Mouse (Mus musculus) mesoderm, embryonic 11.5 days (tissue): ENCODE results near the gene Pde4d.

Experiments used
- DNase-seq: peaks from one replicate; pipeline ENCODE4 v3.0.0-alpha.2; 2012; ENCODE audit warnings: low read depth, low spot score

The Pde4d gene

DNA sequence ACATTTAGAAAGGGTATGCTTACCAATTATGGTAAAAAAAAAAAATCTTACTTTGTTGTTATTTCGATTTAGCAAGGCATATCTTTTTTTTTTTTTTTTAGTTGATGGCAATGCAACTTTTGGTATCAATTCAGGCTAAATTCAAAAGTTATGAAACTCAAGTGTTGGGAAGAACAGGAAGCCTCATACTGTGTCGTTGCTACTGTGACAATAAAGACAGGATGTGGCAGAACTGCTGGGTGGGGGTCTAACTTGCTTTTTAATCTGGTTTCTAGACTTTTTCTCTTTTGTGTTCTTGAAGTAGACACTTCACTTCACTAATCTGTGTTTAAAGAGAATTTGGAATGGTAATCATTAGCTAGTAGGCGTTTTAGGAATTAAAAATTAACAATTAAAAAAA is 147.2 kb downstream of the Pde4d start:
- DNase-seq = no peak

DNA sequence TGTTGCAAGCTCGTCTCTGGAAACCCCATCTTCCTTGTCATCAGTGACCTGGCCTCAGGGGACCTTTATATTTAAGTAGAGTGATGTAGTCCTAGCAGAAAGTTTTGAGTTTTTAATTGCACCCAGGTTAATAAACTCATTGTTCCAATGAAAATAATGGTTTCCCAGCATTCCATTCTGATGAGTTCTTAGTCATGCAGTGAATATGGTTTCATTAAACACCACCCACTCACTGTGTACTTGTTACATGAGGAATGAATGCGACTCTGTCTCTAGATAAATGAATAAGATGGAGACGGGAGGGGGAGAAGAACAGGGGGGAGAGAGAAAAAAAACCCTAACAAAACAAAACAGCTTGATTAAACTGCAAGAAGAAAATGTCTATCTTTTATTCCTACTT is 148.9 kb downstream of the Pde4d start:
- no peak for DNase-seq

DNA sequence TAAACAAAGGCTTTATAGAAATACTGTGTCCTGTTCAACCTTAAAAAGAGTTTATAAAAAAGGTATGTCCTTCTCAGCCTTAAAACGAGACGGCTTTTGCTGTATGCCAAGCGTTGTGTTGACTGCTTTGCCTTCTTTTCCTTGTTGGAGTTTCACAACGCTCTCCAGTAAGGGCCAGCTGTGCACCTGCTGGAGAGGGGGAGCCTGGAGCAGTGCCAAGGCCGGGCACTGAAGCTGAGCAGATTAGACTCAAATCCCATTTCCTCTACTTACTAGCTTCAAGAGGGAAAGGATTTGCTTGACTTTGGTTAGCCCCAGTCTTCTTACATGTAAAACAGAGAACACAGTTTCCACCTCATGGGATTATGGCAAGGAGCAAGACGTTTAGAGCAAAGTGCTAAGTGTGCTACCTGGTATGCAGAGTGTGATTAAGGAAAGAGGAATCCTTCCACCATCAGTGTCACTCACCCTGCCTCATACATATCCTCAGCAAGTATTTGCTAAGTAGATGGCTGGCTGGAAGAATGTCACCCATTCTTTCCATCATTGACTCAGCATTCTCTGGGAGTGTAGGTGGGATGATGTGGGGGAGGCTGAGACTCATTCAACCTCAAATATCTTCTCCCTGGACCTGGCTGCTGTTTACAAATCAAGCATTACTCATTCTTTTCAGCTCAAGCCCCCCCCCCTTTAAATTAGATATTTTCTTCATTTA is 149.6 kb downstream of the Pde4d start:
- DNase-seq = no peak

DNA sequence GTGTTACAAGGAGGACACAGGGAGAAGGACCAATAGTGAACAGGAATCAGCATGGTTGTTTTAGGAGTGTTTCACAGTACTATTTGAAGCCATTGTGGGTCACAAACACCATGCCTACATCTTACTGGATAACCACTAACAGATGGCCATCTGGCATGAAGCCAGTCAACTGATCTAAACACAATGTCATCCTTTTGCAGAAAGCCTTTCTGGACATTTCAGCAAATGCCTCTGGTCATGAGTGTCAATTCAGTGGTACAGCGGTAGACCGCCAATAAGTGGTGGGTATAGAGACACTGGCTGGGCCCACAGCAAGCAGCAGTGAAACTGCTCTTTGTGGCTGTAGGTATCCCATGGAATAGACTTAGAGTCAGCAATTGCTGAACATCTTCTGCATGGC is 151.3 kb downstream of the Pde4d start:
- no peak for DNase-seq

DNA sequence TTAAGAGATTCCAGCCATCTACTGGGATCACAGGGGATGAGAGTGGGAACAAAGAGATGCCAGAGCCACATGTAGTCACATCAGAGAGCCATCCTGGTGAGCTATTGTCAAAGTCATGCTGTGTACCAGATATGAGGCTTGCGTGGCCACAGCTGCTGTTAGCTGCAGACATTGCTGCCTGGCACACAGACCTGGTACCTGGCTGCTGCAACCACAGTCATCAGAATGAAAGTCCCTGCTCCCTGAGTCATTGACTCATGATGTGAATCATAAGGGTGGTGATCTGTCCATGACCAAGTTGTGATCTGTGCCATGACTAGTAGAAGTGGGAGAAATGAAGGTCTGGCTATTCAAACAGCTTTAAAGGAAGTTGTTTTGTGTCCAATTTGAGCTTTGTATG is 153.8 kb downstream of the Pde4d start:
- DNase-seq = no peak

DNA sequence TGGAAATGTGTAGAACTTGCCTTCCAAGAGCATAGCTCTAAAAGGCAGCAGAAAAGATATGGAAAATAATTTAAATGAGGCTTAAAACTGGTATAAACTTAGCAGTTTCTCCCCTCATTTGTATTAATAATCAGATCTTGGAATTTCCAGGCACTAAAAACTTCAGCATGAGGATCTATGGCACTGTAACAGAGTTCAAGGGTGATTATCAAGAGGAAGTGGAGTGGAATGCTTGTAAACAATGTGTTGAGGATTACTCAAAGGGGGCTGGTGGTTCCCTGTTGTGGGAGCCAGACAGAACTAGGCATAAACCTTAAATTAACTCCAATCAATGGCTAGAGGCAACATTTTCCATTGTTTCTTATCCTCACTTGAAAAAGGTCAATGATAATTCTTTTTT is 154.5 kb downstream of the Pde4d start:
- no peak for DNase-seq

DNA sequence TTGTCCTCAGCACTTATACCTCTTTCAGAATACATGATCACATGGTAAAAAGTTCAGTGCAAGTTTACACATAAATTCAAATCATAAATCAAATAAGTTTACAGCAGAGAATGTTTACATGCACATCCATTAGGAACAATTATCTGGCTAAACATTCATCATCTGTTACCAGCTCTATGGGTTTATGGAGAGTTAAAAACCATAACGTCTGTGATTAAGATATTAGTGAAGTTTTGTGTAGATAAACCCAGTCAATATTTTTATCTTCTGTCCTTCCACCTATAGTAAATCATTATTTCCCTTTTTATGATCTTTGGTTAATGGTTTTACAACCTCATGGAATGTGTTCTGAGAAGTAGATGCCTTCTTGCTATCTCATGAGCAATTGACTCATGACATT is 168.5 kb downstream of the Pde4d start:
- no peak for DNase-seq

DNA sequence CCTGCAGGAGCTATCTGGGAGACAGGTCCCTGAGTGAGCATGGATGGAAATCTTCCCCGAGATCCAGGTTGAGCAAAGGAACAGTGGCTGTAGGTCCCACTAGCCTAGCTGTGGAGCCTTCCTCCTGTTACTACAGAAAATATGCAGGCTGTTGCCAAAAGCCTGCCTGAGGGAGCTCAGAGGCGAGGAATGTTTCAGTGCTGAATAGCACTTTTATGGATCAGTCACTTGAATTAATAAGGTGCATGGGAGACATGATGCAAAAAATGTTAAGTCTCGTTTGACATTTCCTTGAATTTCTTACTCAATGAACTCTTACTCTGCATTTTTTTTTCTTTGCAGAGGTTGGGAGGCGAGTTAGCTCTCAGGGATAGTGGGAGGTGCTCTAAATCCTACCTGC is 172.9 kb downstream of the Pde4d start:
- DNase-seq = no peak

DNA sequence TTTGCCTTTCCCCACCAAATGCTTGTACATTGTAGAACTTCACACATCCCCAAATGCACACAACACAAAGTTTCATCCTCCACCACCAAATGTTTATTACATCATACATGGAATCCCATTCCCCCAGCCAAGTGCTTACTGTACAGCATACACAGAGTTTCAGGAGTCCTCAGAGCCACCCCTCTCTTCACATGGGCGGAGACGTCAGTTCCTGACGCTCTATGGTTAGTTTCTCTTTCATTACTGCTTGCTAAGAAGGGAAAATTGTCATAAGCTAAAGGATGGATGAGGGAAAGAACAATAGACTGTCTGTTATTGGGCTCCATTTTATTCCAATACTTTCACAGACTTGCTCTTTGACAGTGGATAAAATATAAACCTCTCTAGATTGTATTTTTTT is 174.2 kb downstream of the Pde4d start:
- no peak for DNase-seq

DNA sequence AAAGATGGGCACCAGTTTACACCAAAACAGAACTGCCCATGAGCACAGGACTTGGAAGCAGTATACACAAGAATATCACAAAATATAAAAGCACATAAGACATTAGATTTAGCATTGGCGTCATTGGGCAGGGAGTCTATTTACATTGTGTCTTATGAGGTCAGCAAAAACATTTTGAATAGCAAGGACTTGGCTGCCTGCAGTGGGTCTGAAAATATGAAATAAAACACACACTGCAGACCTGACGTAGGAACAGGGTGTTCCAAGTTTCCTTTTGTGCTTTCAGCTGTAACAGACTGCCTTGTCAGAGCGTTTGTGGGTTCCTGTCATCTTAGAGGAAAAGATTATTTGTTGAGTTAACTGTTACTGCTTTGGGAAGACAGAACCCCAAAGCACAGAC is 176.4 kb downstream of the Pde4d start:
- DNase-seq = no peak

DNA sequence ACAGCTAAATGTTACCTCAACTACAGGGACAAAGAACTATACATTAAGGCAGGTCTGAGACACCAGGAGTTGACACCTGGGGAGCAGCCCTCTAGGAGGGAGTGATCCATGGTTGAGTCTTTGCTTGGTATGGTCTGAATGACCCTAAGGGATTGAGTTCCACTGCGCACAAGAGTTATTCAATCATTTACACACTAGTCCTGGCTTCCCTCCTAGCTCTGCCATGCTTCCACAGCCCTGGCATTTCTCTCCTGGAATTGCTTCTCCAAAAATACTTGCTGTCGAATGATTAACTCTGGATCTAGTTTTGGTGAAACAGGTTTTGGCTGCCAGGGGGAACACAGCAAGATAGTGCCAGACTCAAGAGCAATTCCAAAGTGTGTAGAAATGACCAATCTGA is 178.8 kb downstream of the Pde4d start:
- no peak for DNase-seq

DNA sequence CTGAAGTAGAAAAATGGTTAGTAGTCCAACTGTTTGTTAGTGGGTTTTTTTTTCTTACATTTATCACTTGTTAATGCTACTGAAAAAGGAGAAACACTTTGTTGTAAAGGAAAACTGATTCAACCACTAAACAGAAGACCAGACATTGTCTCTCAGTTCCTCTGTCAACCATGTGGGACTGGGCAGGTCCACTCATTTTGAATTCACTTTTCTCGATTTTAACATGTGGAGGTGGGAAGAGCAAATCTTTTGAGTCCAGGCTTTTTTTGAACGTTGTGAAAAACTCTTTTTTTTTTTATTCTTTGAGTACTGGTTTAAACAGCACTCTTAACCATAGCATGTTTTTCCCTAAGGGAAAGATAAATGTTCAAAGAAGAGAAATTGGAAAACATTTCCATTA is 180.8 kb downstream of the Pde4d start:
- DNase-seq = no peak

DNA sequence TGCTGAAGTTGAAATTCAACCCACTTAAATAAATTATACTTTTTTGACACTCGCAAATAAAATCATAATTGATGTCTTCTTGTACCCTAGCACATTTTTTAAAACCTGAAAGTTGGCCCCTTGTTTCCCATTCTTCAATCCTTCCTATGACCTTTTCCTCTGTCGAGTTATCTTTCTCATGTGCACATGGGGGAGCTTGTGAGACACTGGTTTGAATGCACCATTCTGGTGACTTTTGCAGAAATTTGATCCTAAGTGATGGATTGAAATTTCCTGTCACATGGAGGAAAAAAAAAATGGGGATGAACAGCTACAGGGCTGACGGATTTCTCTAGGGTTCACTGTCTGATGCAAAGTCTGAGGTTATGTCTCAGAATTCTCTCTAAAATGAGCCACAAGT is 181.5 kb downstream of the Pde4d start:
- no peak for DNase-seq

DNA sequence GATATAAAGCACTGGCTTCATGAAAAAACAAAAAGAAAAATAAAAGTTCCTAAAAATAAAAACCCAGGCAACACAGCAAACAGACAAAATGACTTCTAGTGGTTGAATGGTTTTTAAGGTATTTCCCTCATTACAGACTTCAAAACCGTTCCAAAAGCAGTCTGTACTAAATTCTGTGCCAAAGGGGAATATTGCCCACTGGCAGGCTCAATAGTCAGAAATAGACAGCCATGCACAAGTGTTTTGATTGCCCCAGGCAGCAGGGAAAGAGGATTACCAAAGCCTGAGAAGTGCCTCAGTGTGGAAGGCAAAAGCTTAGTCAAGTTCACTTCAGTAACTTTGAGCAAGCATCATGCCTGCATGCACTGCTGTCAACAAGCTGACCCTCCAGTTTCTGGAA is 186.8 kb downstream of the Pde4d start:
- DNase-seq = no peak

DNA sequence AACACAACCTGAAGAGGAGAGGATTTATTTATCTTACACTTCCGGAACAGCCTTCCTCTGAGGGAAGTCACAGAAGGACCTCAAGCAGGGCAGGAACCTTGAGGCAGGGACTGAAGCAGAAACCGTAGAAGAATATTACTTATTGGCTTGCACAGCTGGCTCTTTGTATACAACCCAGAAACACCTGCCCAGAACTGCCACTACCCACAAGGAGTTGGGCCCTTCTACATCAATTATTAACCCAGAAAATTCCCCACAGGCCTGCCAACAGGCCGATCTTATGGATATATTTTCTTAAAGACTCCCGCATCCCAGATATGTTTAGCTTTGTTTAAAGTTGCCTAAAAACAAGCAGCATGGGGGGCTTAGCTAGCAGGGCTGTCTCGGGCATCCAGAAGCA is 192.5 kb downstream of the Pde4d start:
- DNase-seq = no peak

DNA sequence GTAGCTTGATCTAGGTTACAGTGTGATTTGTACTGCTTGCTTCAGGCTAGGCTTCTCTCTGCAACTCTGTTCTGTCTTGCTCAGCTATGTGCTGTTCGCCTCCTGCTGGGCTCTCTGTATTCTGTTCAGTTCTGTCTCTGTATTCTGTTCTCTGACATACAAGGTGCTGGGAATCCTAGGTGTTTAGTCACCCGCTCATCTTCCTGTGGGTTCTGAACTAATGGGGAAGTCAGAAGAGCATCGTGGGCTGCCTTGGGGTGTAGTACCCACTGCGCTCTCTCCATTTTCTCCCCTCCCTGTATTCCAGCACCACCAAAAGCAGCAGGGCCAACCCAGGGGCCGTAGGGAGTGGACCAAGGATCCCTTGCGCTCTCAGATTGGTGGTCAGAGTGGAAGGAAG is 197.1 kb downstream of the Pde4d start:
- DNase-seq = no peak

DNA sequence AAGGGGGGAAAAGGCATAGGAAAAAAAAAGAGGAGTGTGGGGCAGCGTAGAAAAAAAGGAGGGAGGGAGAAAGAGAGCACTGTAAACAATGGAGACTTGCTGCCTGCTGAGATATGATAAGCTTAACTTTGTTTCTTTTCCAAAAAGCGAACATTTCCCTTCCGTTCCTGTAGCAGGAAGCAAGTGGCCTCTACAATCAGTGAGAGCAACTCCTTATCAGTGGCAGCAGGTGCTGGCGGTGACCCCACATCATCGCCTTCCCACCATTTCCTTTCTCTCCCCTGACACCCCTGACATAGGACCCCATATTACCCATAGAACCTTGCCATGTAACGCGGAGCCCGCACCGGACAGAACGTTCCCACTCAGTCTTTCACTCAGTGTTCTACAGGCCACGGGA is 197.5 kb downstream of the Pde4d start:
- no peak for DNase-seq

DNA sequence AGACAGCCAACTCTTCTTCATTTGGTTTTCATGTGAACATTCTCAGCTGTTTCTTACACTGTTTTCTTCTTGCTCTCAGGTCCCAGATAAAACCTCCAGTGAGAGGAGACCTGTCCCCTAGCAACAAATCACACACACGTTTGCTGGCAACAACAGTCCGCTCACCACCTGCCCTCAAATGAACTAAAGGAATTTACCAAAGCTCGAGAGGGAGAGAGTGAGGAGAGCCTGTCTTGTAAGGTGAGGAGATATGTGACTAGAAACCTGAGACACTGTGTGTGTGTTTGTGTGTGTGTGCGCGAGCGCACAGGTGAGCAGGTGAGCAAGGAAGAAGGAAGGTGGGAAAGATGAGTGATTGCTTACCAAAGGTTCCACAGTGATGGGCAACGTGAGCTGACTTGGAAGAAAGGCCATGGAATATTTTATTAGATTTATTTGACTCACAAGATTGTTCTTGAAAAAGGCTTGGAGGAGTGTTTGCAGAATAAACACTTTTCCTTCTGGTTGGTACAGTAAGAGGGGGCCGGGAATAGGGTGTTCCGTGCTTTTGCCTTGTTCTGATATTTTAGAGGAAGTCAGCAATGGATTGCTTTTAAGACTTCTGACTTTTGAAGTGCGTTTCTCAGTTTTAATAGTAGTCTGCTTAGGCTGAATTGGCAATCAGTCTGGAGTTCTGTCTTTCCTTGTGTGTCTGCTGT is 204.4 kb downstream of the Pde4d start:
- no peak for DNase-seq

DNA sequence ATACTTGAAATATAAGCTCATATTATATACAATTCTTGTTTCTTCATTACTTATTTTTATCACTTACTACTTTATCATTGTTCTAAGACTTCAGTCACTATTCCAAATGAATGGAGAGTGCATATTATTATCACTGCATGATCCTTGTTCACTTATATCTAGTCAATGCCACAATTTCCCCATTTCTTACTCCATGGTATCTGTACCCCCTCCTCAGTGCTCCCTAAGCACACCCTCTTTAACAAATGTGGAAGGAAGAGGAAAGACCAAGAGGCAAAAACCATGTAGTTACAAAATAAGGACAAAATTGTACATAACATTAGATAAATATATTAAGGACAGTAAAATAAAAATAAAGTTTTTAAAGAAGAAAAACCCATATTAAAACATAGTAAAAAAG is 216.8 kb downstream of the Pde4d start:
- DNase-seq = no peak

DNA sequence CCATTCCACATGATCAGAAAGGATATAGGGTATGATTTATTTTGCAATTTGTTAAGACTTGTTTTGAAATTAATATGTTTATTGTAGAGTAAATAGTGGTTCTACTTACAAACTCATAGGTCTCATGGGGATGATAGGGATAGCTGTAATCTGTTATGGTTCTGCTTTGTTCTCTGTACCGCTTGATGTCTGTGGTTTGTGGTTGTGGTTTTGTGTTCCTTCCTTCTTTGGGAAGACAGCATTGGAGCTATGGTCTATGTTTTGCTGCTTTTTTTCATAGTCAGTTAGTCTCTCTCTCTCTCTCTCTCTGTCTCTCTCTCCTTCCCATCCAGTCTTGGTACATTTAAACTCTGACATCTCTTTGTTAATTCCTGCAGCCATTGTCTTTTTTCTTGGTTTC is 217.3 kb downstream of the Pde4d start:
- no peak for DNase-seq

DNA sequence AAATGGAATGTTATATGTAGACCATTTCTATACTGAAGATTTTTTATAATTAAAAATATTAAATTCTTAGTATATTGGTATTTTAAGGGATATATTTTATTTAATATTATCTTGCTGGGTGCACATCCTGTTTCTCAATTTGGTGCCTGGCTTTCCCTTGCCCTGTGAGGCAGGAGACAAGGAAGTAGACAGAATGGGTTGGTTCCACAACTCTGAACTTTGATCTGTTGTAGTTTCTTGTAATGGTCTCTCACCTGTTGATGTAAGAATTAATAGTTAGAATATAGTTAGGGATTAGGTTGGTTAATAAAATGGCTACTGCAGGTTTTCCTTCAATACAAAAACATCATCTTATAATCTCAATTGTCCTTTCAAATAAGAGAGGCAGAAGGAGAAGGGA is 227.3 kb downstream of the Pde4d start:
- no peak for DNase-seq

DNA sequence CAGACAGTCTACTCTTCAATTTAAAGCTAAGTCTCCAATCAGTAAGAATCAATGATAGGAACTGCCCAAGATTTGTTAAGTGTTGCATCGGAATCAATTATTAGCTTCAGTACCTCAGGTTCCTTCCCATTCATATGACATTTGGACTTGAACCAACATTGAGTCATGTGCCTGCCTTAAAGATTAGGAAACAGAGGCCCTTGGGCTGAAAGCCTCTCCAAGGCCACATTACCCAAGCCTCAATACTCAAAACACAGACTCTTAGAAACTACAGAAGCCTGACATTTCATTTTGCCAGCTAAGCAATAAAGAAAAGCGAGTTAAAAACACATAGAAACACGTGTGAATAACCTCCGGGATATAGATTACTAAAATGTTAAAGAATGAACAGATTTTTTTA is 233.3 kb downstream of the Pde4d start:
- DNase-seq = no peak

DNA sequence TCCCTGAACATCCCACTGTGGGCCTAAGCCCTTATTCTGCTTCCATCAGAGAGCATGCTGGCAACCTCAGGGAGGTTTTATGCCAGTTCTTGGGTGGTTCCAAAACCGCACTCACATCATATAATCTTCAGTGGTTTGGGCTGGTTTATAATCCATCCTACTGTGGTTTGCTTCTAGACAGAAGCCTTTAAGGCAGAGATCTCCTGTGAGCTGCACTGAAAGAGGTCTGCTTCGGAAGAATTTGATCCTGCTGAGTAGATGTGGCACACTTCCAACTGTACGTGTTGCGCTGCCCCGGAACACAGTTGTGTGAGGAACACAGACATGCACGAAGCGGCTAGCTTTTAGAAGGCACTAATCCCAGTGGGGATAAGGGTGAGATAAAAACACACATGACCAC is 236.1 kb downstream of the Pde4d start:
- no peak for DNase-seq

DNA sequence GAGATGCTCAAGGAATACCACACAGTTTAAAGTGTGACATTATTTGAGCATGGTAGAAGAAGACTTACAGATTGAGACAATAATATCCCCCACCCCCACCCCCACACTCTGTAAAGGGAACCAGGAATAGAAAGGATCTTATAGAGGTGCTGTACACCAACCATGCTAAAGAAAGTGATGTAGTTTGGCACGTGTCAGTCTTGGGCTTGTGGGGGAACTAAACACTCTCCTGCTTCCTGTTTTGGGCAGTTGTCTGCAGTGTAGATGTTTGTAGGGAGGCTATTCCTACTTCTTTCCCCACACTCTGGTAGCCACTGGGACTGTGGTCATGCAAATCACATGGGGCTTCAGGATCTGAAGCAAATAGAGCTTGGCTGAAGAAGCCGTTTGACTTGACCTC is 236.5 kb downstream of the Pde4d start:
- no peak for DNase-seq
